Mouse (Mus musculus) retina, embryonic 14.5 days (tissue): Measurements from ENCODE around the gene Ctxn2.

Source experiments
- DNase-seq: peaks from one replicate; pipeline ENCODE4 v3.0.0-alpha.2; 2015; ENCODE audit warnings: low spot score

Gene Ctxn2

DNA sequence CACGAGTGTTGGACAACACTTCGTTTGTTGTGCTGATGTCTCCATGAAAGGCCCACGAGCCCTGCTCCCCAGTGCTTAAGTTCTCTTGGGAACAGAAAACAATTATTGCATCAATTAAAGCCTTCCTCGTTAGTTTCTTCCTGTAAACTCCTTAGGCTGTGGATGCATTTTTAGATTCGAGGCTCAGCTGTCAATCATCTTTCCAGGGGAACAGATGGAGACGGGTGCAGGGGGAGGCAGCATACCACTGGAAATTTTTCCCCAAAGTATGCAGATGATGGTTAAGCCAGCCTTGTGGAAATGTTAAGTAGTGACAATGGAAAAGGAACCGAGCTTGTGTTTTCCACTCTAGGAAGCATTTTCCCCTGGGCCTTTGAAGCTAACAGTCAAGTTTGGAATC, 60.3 kb downstream of the Ctxn2 start:
- no peak for DNase-seq
